Mouse (Mus musculus): ENCODE results near the gene Gm10130.

GRCm38 (mm10) chr2:150299096-150299495 is 24.4 kb upstream of the Gm10130 start:
- TF ChIP-seq FLI1 (IDR thresholded peaks at IDR 0.05; ENCODE audit: low read length): no peak
- no peak for TF ChIP-seq GATA1 (IDR thresholded peaks at IDR 0.05; ENCODE audit: borderline replicate concordance, low read length)
